Mouse (Mus musculus): ENCODE results near the gene Cep112. TPM values are rescaled to one million over a fixed set of nuclear protein-coding genes. Genes with fewer than 3 reads are reported as not detected.

Cep112 gene
- total RNA-seq, 2 experiments from 2014 or later: 5.0 TPM; not detected in 1

GRCm38 (mm10) chr11:108898063-108898462 lies 473.1 kb downstream of the Cep112 start:
- ATAC-seq (replicated peaks; ENCODE audit: poor library complexity, severe bottlenecking): no peak

DNA sequence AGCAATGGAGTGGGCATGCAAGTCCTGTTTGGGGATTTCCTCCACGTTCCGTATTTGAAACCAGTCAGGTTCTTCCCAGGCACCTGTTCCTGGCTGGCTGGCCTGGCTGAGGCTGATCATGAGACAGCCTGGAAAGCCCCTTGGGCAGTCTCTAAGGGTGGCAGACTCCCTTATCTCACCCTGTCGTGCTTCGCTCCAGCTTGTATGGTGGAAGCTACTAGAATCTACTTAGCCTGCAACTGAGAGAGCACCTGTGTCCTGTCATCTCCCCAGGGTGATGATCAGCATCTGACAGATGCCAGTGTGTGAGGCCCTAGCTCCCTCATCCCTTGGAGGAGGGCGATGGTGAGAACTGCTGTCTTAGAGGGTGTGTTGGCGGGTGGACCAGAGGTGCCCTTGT lies 473.5 kb downstream of the Cep112 start:
- no peak for ATAC-seq (replicated peaks; ENCODE audit: poor library complexity, severe bottlenecking)

- ATAC-seq (replicated peaks; ENCODE audit: poor library complexity, severe bottlenecking): no peak
Measured at GRCm38 (mm10) chr11:108900718-108901488, 475.9 kb downstream of the Cep112 start.

GRCm38 (mm10) chr11:108901670-108902069 lies 476.7 kb downstream of the Cep112 start:
- ATAC-seq (replicated peaks; ENCODE audit: poor library complexity, severe bottlenecking): no peak

GRCm38 (mm10) chr11:108902303-108902702 lies 477.3 kb downstream of the Cep112 start:
- no peak for ATAC-seq (replicated peaks; ENCODE audit: poor library complexity, severe bottlenecking)

- ATAC-seq (replicated peaks; ENCODE audit: poor library complexity, severe bottlenecking): no peak
Measured at GRCm38 (mm10) chr11:108906590-108907254, 481.7 kb downstream of the Cep112 start.

- no peak for ATAC-seq (replicated peaks; ENCODE audit: poor library complexity, severe bottlenecking)
Measured at GRCm38 (mm10) chr11:108909396-108910195, 484.6 kb downstream of the Cep112 start.

Other genes starting within 250 kb of the Cep112 start
- not detected in 2 replicates for gene Apoh, start 81.8 kb upstream of the Cep112 start, total RNA-seq (2014; fragmentation: Nextera tagmentation)
- gene Apoh, start 81.8 kb upstream of the Cep112 start, total RNA-seq (2017): not detected in 2 replicates
- gene Prkca, start 81.3 kb upstream of the Cep112 start, total RNA-seq (2014; fragmentation: Nextera tagmentation): 6.1 and 9.9 TPM in 2 replicates
- gene Prkca, start 81.3 kb upstream of the Cep112 start, total RNA-seq (2017): 2.2 and 4.0 TPM in 2 replicates

Data from granulocyte monocyte progenitor cell, adult 5-6 weeks (primary cell).